Mouse (Mus musculus) liver, embryonic 11.5 days (tissue): Measurements from ENCODE around the gene Camk2g. TPM values are rescaled to one million over a fixed set of nuclear protein-coding genes. Genes with fewer than 3 reads are reported as not detected.
"Not testable (repeated sequence)": the region's sequence is repeated elsewhere in the genome, so short reads cannot be mapped to it uniquely, and the experiment has no call there.

Source experiments
- ATAC-seq: fragments of 200-750 bp; cut with Nextera tagmentation; replicated peaks from 2 replicates; pipeline ENCODE4 v1.8.0; 2017; ENCODE audit warnings: moderate number of reproducible peaks, mild to moderate bottlenecking, moderate TSS enrichment, moderate library complexity; ENCODE audit not compliant: low FRiP score
- DNase-seq: peaks from one replicate; pipeline ENCODE4 v3.0.0-alpha.2; 2017; ENCODE audit warnings: low spot score
- H3K27ac ChIP-seq: fragments of 300-500 bp; sonication (generic); 2 replicates; pipeline ENCODE4 v1.5.1; 2014; ENCODE audit warnings: mild to moderate bottlenecking, low read depth, low read length, control low read depth
- H3K27me3 ChIP-seq: fragments of 300-500 bp; sonication (generic); replicated peaks from 2 replicates; pipeline ENCODE4 v1.6.1; 2014; ENCODE audit warnings: low read length, mixed read lengths; ENCODE audit not compliant: control insufficient read depth, insufficient read depth
- H3K36me3 ChIP-seq: fragments of 300-500 bp; sonication (generic); 2 replicates; pipeline ENCODE4 v1.6.1; 2014; ENCODE audit warnings: mild to moderate bottlenecking, low read length, moderate library complexity, mixed read lengths; ENCODE audit not compliant: control insufficient read depth, insufficient read depth
- H3K4me1 ChIP-seq: fragments of 300-500 bp; sonication (generic); replicated peaks from 2 replicates; pipeline ENCODE4 v1.6.1; 2014; ENCODE audit warnings: low read length, mixed read lengths; ENCODE audit not compliant: control insufficient read depth, insufficient read depth
- H3K4me2 ChIP-seq: fragments of 300-500 bp; sonication (generic); 2 replicates; pipeline ENCODE4 v1.6.1; 2014; ENCODE audit warnings: mild to moderate bottlenecking, control low read depth, moderate library complexity
- H3K4me3 ChIP-seq: fragments of 300-500 bp; sonication (generic); 2 replicates; pipeline ENCODE4 v1.5.1; 2014; ENCODE audit warnings: low read depth, low read length, control low read depth
- H3K9ac ChIP-seq: fragments of 300-500 bp; sonication (generic); 2 replicates; pipeline ENCODE4 v1.6.1; 2014; ENCODE audit warnings: low read depth, low read length, control low read depth
- H3K9me3 ChIP-seq: fragments of 300-500 bp; sonication (generic); 2 replicates; pipeline ENCODE4 v1.6.1; 2016; ENCODE audit warnings: low read length, inconsistent platforms, mixed read lengths; ENCODE audit not compliant: control insufficient read depth
- WGBS: fragments of 180-500 bp; shearing (Covaris S2); extraction: QIAGEN DNeasy Blood & Tissue Kit; methylation state at CpG from one replicate; pipeline ENCODE4 v1.1.7; 2014; 5-methylcytosine and 5-hydroxymethylcytosine counted together
- polyA plus RNA-seq: library from polyadenylated mRNA; unstranded; fragments of >200 nt; fragmentation: Nextera tagmentation; extraction: Ambion mirVana; gene quantifications from 2 replicates; pipeline ENCODE4 v1.2.1, GENCODE M21; 2014

The Camk2g gene
- polyA plus RNA-seq, 1 experiment from 2014 or later: 28.6 TPM

GRCm38 (mm10) chr14:20723006-20723405, 70.9 kb downstream of the Camk2g start:
- Histone ChIP-seq H3K4me3 (no peak overlapping the region), H3K27me3 (no peaks in the 10 kb centered on the region), H3K36me3 (peaks cover 61% of the 10 kb centered on the region), H3K4me1 (peaks cover 18% of the 10 kb centered on the region), H3K9me3 (no peaks in the 10 kb centered on the region), H3K9ac (no peak overlapping the region), H3K4me2 (no peak overlapping the region), H3K27ac (no peak overlapping the region)
- WGBS: 91% methylated on average over 12 of the region's 12 CpGs
- DNase-seq: no peak
- no peak for ATAC-seq

GRCm38 (mm10) chr14:20721371-20721770, 72.5 kb downstream of the Camk2g start:
- DNase-seq: no peak
- H3K4me3 ChIP-seq: no peak overlapping the region
- no peak overlapping the region for H3K4me2 ChIP-seq
- no peaks in the 10 kb centered on the region for H3K9me3 ChIP-seq
- H3K27me3 ChIP-seq: no peaks in the 10 kb centered on the region
- H3K4me1 ChIP-seq: peaks cover 14% of the 10 kb centered on the region
- no peak overlapping the region for H3K9ac ChIP-seq
- ATAC-seq: no peak
- H3K27ac ChIP-seq: no peak overlapping the region
- H3K36me3 ChIP-seq: peaks cover 53% of the 10 kb centered on the region
- WGBS: 87% methylated on average over 4 of the region's 4 CpGs

GRCm38 (mm10) chr14:20719767-20720166, 74.1 kb downstream of the Camk2g start:
- no peak overlapping the region for H3K4me2 ChIP-seq
- WGBS: 92% methylated on average over 12 of the region's 12 CpGs
- peaks cover 52% of the 10 kb centered on the region for H3K36me3 ChIP-seq

GRCm38 (mm10) chr14:20718443-20718842, 75.4 kb downstream of the Camk2g start:
- WGBS: 89% methylated on average over 10 of the region's 10 CpGs
- peaks cover 11% of the 10 kb centered on the region for H3K4me1 ChIP-seq

More at GRCm38 (mm10) chr14:20719767-20720166, 74.1 kb downstream of the Camk2g start:
- DNase-seq (no peak), ATAC-seq (no peak)
- Histone ChIP-seq H3K27ac (no peak overlapping the region), H3K4me3 (no peak overlapping the region), H3K27me3 (no peaks in the 10 kb centered on the region), H3K9ac (no peak overlapping the region), H3K9me3 (no peaks in the 10 kb centered on the region), H3K4me1 (peaks cover 6% of the 10 kb centered on the region)

GRCm38 (mm10) chr14:20713832-20714231, 80.1 kb downstream of the Camk2g start:
- ATAC-seq (no peak), DNase-seq (no peak)
- H3K36me3 ChIP-seq: peaks cover 33% of the 10 kb centered on the region
- no peaks in the 10 kb centered on the region for H3K9me3 ChIP-seq
- 0 out of 2 replicates have a peak overlapping the region, but pooled peaks have one; percentile 22 for H3K27ac ChIP-seq
- H3K4me3 ChIP-seq: no peak overlapping the region
- 71% methylated on average over 11 of the region's 11 CpGs for WGBS
- no peak overlapping the region for H3K4me2 ChIP-seq
- peaks cover 15% of the 10 kb centered on the region for H3K4me1 ChIP-seq
- H3K9ac ChIP-seq: peak overlapping the region; percentile 35; the same call in 1 of the 2 replicates
- H3K27me3 ChIP-seq: no peaks in the 10 kb centered on the region

More at GRCm38 (mm10) chr14:20718443-20718842, 75.4 kb downstream of the Camk2g start:
- DNase-seq (no peak), ATAC-seq (no peak)
- Histone ChIP-seq H3K27ac (no peak overlapping the region), H3K9me3 (no peaks in the 10 kb centered on the region), H3K4me3 (no peak overlapping the region), H3K9ac (no peak overlapping the region), H3K36me3 (peaks cover 51% of the 10 kb centered on the region), H3K27me3 (no peaks in the 10 kb centered on the region), H3K4me2 (no peak overlapping the region)

GRCm38 (mm10) chr14:20708239-20708638, 85.6 kb downstream of the Camk2g start:
- H3K9me3 ChIP-seq: no peaks in the 10 kb centered on the region
- H3K4me3 ChIP-seq: peak overlapping the region; percentile 97
- peak overlapping the region; percentile 92 for H3K4me2 ChIP-seq
- H3K27me3 ChIP-seq: no peaks in the 10 kb centered on the region
- peak overlapping the region; percentile 91 for H3K9ac ChIP-seq
- no peak overlapping the region for H3K27ac ChIP-seq
- WGBS: 18% methylated on average over 10 of the region's 10 CpGs
- DNase-seq (no peak), ATAC-seq (no peak)
- H3K36me3 ChIP-seq: peaks cover 25% of the 10 kb centered on the region; the same call in 1 of the 2 replicates
- peaks cover 13% of the 10 kb centered on the region for H3K4me1 ChIP-seq

- WGBS: under 1% methylated on average over 78 of the region's 80 CpGs
- peak; percentile 83 for ATAC-seq
- H3K36me3 ChIP-seq: peaks cover 21% of the 10 kb centered on the region; the same call in 1 of the 2 replicates
- H3K9ac ChIP-seq: peak within 1 kb of the TSS; percentile 91
- H3K4me3 ChIP-seq: peak within 1 kb of the TSS; percentile 97
- H3K4me1 ChIP-seq: peaks cover 13% of the 10 kb centered on the region
- H3K9me3 ChIP-seq: no peaks in the 10 kb centered on the region
- H3K27ac ChIP-seq: peak within 1 kb of the TSS; percentile 67
- H3K4me2 ChIP-seq: peak within 1 kb of the TSS; percentile 92
- no peaks in the 10 kb centered on the region for H3K27me3 ChIP-seq
- peak; percentile 91 for DNase-seq
Measured at GRCm38 (mm10) chr14:20707201-20708190, 86.4 kb downstream of the Camk2g start, which contains the start of gene Zswim8. Zswim8 (plus strand) TSS chr14:20707552.

GRCm38 (mm10) chr14:20703461-20703860, 90.4 kb downstream of the Camk2g start:
- DNase-seq: not testable (repeated sequence)
- H3K4me2 ChIP-seq: peak overlapping the region; percentile 87
- WGBS: 10% methylated on average over 8 of the region's 8 CpGs

More at GRCm38 (mm10) chr14:20703461-20703860, 90.4 kb downstream of the Camk2g start:
- H3K27me3 ChIP-seq, H3K9me3 ChIP-seq, ATAC-seq: not testable (repeated sequence)
- Histone ChIP-seq H3K9ac (peak overlapping the region; percentile 95), H3K27ac (peak overlapping the region; percentile 93), H3K4me3 (peak overlapping the region; percentile 94), H3K36me3 (peaks cover 10% of the 10 kb centered on the region; the same call in 1 of the 2 replicates), H3K4me1 (peaks cover 32% of the 10 kb centered on the region)
